Mouse (Mus musculus) heart, embryonic 16.5 days (tissue): ENCODE data around the gene Ccdc138. TPM values are rescaled to one million over a fixed set of nuclear protein-coding genes. Genes with fewer than 3 reads are reported as not detected.

Source experiments
- ATAC-seq: fragments of 200-750 bp; cut with Nextera tagmentation; replicated peaks from 2 replicates; pipeline ENCODE4 v1.8.0; 2017; ENCODE audit warnings: moderate number of reproducible peaks; ENCODE audit not compliant: insufficient read depth, low FRiP score; ENCODE audit errors: extremely low read depth
- H3K27ac ChIP-seq: fragments of 300-500 bp; sonication (generic); 2 replicates; pipeline ENCODE4 v1.5.1; 2014; ENCODE audit warnings: mild to moderate bottlenecking, low read length, control low read depth, moderate library complexity
- H3K27me3 ChIP-seq: fragments of 300-500 bp; sonication (generic); 2 replicates; pipeline ENCODE4 v1.6.1; 2014; ENCODE audit warnings: low read length, mixed read lengths; ENCODE audit not compliant: control insufficient read depth, insufficient read depth
- H3K36me3 ChIP-seq: fragments of 300-500 bp; sonication (generic); 2 replicates; pipeline ENCODE4 v1.6.1; 2014; ENCODE audit not compliant: control insufficient read depth, insufficient read depth
- H3K4me1 ChIP-seq: fragments of 300-500 bp; sonication (generic); 2 replicates; pipeline ENCODE4 v1.6.1; 2014; ENCODE audit warnings: low read length, mixed read lengths; ENCODE audit not compliant: control insufficient read depth, insufficient read depth
- H3K4me2 ChIP-seq: fragments of 300-500 bp; sonication (generic); 2 replicates; pipeline ENCODE4 v1.6.1; 2014; ENCODE audit warnings: low read depth, mild to moderate bottlenecking, control low read depth, low read length
- H3K4me3 ChIP-seq: fragments of 300-500 bp; sonication (generic); 2 replicates; pipeline ENCODE4 v1.5.1; 2014; ENCODE audit warnings: mild to moderate bottlenecking, control low read depth, low read length
- H3K9ac ChIP-seq: fragments of 300-500 bp; sonication (generic); 2 replicates; pipeline ENCODE4 v1.6.1; 2014; ENCODE audit warnings: low read length, control low read depth
- H3K9me3 ChIP-seq: fragments of 300-500 bp; sonication (generic); replicated peaks from 2 replicates; pipeline ENCODE4 v1.6.1; 2016; ENCODE audit warnings: low read length; ENCODE audit not compliant: control insufficient read depth
- WGBS: fragments of 180-500 bp; shearing (Covaris S2); extraction: QIAGEN DNeasy Blood & Tissue Kit; methylation state at CpG from one replicate; pipeline ENCODE4 v1.1.7; 2014; 5-methylcytosine and 5-hydroxymethylcytosine counted together
- polyA plus RNA-seq: library from polyadenylated mRNA; unstranded; fragments of >200 nt; fragmentation: Nextera tagmentation; extraction: Ambion mirVana; gene quantifications from 2 replicates; pipeline ENCODE4 v1.2.1, GENCODE M21; 2015

The Ccdc138 gene
- 6.6 and 7.2 TPM in 2 replicates for polyA plus RNA-seq

DNA sequence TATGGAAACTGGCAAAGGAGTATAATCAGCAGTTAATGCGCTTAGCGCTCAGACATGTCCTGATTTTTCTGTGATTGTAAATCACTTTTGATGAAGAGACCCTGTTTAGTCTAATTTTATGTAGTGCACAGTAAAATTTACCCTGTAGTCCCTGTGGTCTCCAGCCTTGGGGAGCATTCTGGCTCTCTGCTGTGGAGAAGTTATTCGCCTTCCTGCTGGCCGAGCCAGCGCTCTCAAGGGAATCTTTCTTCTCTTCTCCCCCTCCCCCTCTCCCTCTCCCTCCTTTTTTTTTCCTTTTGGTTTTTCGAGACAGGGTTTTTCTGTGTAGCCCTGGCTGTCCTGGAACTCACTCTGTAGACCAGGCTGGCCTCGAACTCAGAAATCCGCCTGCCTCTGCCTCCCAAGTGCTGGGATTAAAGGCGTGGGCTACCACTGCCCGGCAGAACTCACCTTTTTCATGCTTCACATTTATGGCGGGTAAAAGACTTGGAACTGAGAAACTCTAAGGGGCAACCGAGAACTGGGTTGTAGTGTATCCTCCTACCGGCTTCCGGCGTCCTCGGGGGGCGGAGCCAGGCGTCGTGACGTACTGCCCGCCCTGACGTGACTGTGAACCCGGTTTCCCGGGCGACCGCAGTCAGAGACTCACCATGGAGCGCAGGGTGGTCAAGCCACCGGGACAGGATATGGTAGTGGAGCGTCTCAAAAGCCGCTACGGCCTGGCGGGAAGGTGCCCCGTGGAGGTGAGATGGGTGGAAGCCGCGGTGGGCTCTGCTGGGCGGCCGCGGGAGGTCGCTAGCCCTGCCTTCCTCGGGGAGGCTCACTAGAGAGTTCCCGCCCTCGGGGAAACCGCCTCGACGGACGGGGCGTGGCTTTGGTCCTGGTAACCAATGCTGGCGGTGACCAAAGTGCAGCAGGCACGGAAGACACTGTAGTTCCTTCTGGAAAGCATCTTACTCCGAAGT lies at the start of gene Ccdc138:
Gene Ccdc138, plus strand, starts transcription at position 629 of the 965 bp plus-strand sequence.
- Histone ChIP-seq H3K4me1 (peaks cover 9% of the 10 kb centered on the region), H3K36me3 (peaks cover 20% of the 10 kb centered on the region), H3K27ac (peak within 1 kb of the TSS; percentile 89), H3K27me3 (no peaks in the 10 kb centered on the region), H3K9me3 (no peaks in the 10 kb centered on the region), H3K4me3 (peak within 1 kb of the TSS; percentile 79), H3K4me2 (peak within 1 kb of the TSS; percentile 65), H3K9ac (peak within 1 kb of the TSS; percentile 76)
- WGBS = 1% methylated on average over 50 of the region's 50 CpGs
- ATAC-seq = peak; percentile 99

DNA sequence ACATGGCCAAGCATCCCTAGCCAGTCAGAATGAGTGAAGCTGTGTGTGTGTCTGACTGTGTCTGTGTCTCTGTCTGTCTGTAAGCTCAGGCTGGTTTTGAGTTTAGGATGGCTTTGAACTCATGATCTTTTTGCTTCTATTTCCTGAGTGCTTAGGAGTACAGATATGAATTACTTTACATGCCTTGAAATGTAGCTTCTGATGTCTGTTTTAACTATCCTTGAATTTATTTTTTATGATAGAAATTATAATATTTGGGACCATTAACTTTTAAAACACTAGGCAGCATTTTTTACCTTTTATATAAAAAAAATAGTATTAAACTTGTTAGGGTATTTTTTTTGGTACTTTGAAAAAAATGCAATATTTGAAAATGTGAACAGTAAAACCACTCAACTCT lies 46.2 kb upstream of the Ccdc138 start:
- no peak overlapping the region for H3K27ac ChIP-seq
- peaks cover 24% of the 10 kb centered on the region for H3K36me3 ChIP-seq
- H3K27me3 ChIP-seq = no peaks in the 10 kb centered on the region
- H3K9me3 ChIP-seq = no peaks in the 10 kb centered on the region; the same call in 1 of the 2 replicates
- H3K4me1 ChIP-seq = peaks cover 5% of the 10 kb centered on the region
- no peak overlapping the region for H3K9ac ChIP-seq
- H3K4me2 ChIP-seq = no peak overlapping the region
- no peak overlapping the region for H3K4me3 ChIP-seq
- ATAC-seq = no peak

DNA sequence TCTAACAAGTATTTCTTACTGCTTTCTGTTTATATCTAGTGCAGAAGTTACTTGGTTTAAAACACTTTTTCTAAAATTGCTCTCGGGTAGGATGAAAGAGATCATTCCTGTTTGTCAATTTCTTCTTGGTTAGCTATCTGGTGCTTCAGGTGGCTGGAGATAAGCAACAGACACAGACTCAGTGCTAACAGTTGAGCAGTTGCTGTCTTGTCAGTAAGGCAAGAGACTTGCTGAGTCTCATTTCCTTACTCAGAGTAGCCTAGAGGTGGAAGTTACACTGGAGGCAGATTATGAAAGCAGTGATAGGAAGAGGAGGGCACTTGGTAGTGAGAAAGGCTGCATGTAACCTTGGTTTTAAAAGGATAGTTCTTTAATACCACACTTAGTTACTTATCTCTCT lies 45.6 kb upstream of the Ccdc138 start:
- ATAC-seq = no peak
- no peak overlapping the region for H3K9ac ChIP-seq
- no peak overlapping the region for H3K4me3 ChIP-seq
- WGBS = 57% methylated on average over 1 of the region's 1 CpGs
- no peaks in the 10 kb centered on the region; the same call in 1 of the 2 replicates for H3K9me3 ChIP-seq
- no peaks in the 10 kb centered on the region for H3K27me3 ChIP-seq
- H3K27ac ChIP-seq = no peak overlapping the region
- peaks cover 5% of the 10 kb centered on the region for H3K4me1 ChIP-seq
- H3K36me3 ChIP-seq = peaks cover 25% of the 10 kb centered on the region
- H3K4me2 ChIP-seq = no peak overlapping the region

DNA sequence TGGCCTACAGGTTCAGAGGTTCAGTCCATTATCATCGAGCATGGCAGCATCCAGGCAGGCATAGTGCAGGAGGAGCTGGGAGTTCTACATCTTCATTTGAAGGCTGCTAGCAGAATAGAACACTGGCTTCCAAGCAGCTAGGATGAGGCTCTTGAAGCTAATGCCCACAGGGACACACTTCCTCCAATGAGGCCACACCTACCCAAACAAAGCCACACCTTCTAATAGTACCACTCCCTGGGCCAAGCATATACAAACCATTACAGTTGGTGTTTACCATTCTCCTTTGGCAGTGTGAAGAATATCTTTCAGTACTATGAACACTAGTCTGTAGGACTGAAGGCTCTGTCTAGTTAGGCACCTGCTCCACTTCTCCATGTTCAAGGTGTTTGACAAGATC lies 37.9 kb upstream of the Ccdc138 start:
- peaks cover 31% of the 10 kb centered on the region for H3K36me3 ChIP-seq
- no peak for ATAC-seq

DNA sequence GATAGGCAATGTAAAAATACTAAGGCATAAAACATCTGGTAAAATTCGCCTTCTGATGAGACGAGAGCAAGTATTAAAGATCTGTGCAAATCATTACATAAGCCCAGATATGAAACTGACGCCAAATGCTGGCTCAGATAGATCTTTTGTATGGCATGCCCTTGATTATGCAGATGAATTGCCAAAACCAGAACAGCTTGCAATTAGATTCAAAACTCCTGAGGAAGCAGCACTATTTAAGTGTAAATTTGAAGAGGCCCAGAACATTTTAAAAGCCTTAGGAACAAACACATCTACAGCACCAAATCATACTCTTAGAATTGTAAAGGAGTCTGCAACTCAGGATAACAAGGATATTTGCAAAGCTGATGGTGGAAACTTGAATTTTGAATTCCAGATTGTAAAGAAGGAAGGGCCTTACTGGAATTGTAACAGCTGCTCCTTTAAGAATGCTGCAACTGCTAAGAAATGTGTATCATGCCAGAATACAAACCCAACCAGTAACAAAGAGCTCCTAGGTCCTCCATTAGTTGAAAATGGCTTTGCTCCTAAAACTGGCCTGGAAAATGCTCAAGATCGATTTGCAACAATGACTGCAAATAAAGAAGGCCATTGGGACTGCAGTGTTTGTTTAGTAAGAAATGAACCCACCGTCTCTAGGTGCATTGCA lies 20.5 kb upstream of the Ccdc138 start:
- 89% methylated on average over 5 of the region's 5 CpGs for WGBS
- Histone ChIP-seq H3K9ac (no peak overlapping the region), H3K27me3 (no peaks in the 10 kb centered on the region), H3K4me2 (no peak overlapping the region), H3K4me3 (no peak overlapping the region), H3K36me3 (peaks cover 50% of the 10 kb centered on the region), H3K9me3 (no peaks in the 10 kb centered on the region), H3K27ac (no peak overlapping the region), H3K4me1 (no peaks in the 10 kb centered on the region)
- no peak for ATAC-seq

More for the DNA sequence above, 37.9 kb upstream of the Ccdc138 start:
- H3K27ac ChIP-seq = no peak overlapping the region
- no peak overlapping the region for H3K4me3 ChIP-seq
- peaks cover 2% of the 10 kb centered on the region; the same call in 1 of the 2 replicates for H3K4me1 ChIP-seq
- no peaks in the 10 kb centered on the region for H3K27me3 ChIP-seq
- H3K9ac ChIP-seq = no peak overlapping the region
- H3K9me3 ChIP-seq = no peaks in the 10 kb centered on the region
- 88% methylated on average over 1 of the region's 1 CpGs for WGBS
- no peak overlapping the region for H3K4me2 ChIP-seq

DNA sequence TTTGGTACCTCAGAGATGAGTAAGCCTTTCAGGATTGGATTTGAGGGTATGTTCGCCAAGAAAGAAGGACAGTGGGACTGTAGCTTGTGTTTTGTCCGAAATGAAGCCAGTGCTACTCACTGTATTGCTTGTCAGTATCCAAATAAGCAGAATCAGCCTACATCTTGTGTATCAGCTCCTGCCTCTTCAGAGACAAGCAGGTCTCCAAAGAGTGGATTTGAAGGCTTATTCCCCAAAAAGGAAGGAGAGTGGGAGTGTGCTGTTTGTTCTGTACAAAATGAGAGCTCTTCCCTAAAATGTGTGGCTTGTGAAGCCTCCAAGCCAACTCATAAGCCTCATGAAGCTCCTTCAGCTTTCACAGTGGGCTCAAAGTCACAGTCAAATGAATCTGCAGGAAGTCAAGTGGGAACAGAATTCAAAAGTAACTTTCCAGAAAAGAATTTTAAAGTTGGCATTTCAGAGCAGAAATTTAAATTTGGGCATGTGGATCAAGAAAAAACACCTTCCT lies 19.6 kb upstream of the Ccdc138 start:
- Histone ChIP-seq H3K9me3 (no peaks in the 10 kb centered on the region), H3K27ac (no peak overlapping the region), H3K9ac (no peak overlapping the region), H3K4me1 (no peaks in the 10 kb centered on the region), H3K27me3 (no peaks in the 10 kb centered on the region), H3K4me2 (no peak overlapping the region), H3K4me3 (no peak overlapping the region), H3K36me3 (peaks cover 49% of the 10 kb centered on the region)
- no peak for ATAC-seq
- 96% methylated on average over 2 of the region's 2 CpGs for WGBS

DNA sequence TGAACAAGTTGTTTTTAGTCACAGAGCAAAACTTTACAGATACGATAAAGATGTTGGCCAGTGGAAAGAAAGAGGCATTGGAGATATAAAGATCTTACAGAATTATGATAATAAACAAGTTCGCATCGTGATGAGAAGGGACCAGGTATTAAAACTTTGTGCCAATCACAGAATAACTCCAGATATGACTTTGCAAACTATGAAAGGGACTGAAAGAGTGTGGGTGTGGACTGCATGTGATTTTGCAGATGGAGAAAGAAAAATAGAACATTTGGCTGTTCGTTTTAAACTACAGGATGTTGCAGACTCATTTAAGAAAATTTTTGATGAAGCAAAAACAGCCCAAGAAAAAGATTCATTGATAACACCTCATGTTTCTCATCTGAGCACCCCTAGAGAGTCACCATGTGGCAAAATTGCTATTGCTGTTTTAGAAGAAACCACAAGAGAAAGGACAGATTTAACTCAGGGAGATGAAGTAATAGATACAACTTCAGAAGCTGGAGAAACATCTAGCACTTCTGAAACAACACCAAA lies 17.7 kb upstream of the Ccdc138 start:
- ATAC-seq = no peak
- peaks cover 56% of the 10 kb centered on the region for H3K36me3 ChIP-seq
- H3K27ac ChIP-seq = no peak overlapping the region
- no peaks in the 10 kb centered on the region for H3K27me3 ChIP-seq
- H3K4me3 ChIP-seq = no peak overlapping the region
- WGBS = 92% methylated on average over 4 of the region's 4 CpGs
- H3K4me1 ChIP-seq = no peaks in the 10 kb centered on the region
- no peak overlapping the region for H3K9ac ChIP-seq
- no peaks in the 10 kb centered on the region for H3K9me3 ChIP-seq
- no peak overlapping the region for H3K4me2 ChIP-seq

DNA sequence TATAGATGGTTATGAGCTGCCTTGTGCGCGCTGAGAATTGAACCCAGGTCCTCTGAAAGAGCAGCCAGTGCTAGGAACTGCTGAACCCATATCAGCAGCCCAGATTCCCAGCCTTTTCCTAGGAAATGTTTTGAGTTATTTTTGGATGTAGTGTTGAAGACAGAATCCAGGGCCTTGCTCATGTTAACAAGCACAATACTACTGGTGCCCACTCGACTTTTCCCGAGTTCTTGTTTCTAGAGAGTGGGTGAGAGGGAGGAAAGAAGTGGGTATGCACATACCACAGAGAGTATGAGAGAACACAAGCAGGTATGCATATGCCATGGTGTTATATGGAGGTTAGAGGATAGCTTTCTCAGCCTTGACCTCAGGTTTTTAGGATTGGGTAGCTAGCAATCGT lies 6.7 kb upstream of the Ccdc138 start:
- Histone ChIP-seq H3K27me3 (no peaks in the 10 kb centered on the region), H3K4me3 (no peak overlapping the region), H3K36me3 (peaks cover 37% of the 10 kb centered on the region), H3K4me2 (no peak overlapping the region), H3K9me3 (no peaks in the 10 kb centered on the region), H3K9ac (no peak overlapping the region), H3K4me1 (no peaks in the 10 kb centered on the region), H3K27ac (no peak overlapping the region)
- ATAC-seq = no peak
- WGBS = 73% methylated on average over 5 of the region's 5 CpGs
